Mouse (Mus musculus) kidney, embryonic 14.5 days (tissue): Measurements from ENCODE around the gene Dtl. TPM values are rescaled to one million over a fixed set of nuclear protein-coding genes. Genes with fewer than 3 reads are reported as not detected.

ENCODE experiments used
- polyA plus RNA-seq: library from polyadenylated mRNA; unstranded; fragments of >200 nt; fragmentation: Nextera tagmentation; extraction: Ambion mirVana; gene quantifications from 2 replicates; pipeline ENCODE4 v1.2.1, GENCODE M21; 2014

Dtl gene
- polyA plus RNA-seq, 1 experiment from 2014 or later: 81.3 TPM

Other genes with a start within 250 kb of the Dtl start
- 17.6 and 25.9 TPM in 2 replicates for gene Tmem206, start 249.6 kb downstream of the Dtl start, polyA plus RNA-seq
- gene Ppp2r5a, start 172.3 kb downstream of the Dtl start, polyA plus RNA-seq: 24.6 and 25.0 TPM in 2 replicates
- 38.9 and 77.9 TPM in 2 replicates for gene Ints7, start 92 bp upstream of the Dtl start, polyA plus RNA-seq
- gene Lpgat1, start 142.3 kb upstream of the Dtl start, polyA plus RNA-seq: 23.8 and 30.4 TPM in 2 replicates
- gene Nek2, start 245.9 kb upstream of the Dtl start, polyA plus RNA-seq: 26.3 and 45.5 TPM in 2 replicates